Mouse (Mus musculus) liver, embryonic 11.5 days (tissue): ENCODE data around the gene Cela1. TPM values are rescaled to one million over a fixed set of nuclear protein-coding genes. Genes with fewer than 3 reads are reported as not detected.

Experiments used
- ATAC-seq: fragments of 200-750 bp; cut with Nextera tagmentation; replicated peaks from 2 replicates; pipeline ENCODE4 v1.8.0; 2017; ENCODE audit warnings: moderate number of reproducible peaks, mild to moderate bottlenecking, moderate TSS enrichment, moderate library complexity; ENCODE audit not compliant: low FRiP score
- DNase-seq: peaks from one replicate; pipeline ENCODE4 v3.0.0-alpha.2; 2017; ENCODE audit warnings: low spot score
- H3K27ac ChIP-seq: fragments of 300-500 bp; sonication (generic); 2 replicates; pipeline ENCODE4 v1.5.1; 2014; ENCODE audit warnings: mild to moderate bottlenecking, low read depth, low read length, control low read depth
- H3K27me3 ChIP-seq: fragments of 300-500 bp; sonication (generic); replicated peaks from 2 replicates; pipeline ENCODE4 v1.6.1; 2014; ENCODE audit warnings: low read length, mixed read lengths; ENCODE audit not compliant: control insufficient read depth, insufficient read depth
- H3K36me3 ChIP-seq: fragments of 300-500 bp; sonication (generic); 2 replicates; pipeline ENCODE4 v1.6.1; 2014; ENCODE audit warnings: mild to moderate bottlenecking, low read length, moderate library complexity, mixed read lengths; ENCODE audit not compliant: control insufficient read depth, insufficient read depth
- H3K4me1 ChIP-seq: fragments of 300-500 bp; sonication (generic); replicated peaks from 2 replicates; pipeline ENCODE4 v1.6.1; 2014; ENCODE audit warnings: low read length, mixed read lengths; ENCODE audit not compliant: control insufficient read depth, insufficient read depth
- H3K4me2 ChIP-seq: fragments of 300-500 bp; sonication (generic); 2 replicates; pipeline ENCODE4 v1.6.1; 2014; ENCODE audit warnings: mild to moderate bottlenecking, control low read depth, moderate library complexity
- H3K4me3 ChIP-seq: fragments of 300-500 bp; sonication (generic); 2 replicates; pipeline ENCODE4 v1.5.1; 2014; ENCODE audit warnings: low read depth, low read length, control low read depth
- H3K9ac ChIP-seq: fragments of 300-500 bp; sonication (generic); 2 replicates; pipeline ENCODE4 v1.6.1; 2014; ENCODE audit warnings: low read depth, low read length, control low read depth
- H3K9me3 ChIP-seq: fragments of 300-500 bp; sonication (generic); 2 replicates; pipeline ENCODE4 v1.6.1; 2016; ENCODE audit warnings: low read length, inconsistent platforms, mixed read lengths; ENCODE audit not compliant: control insufficient read depth
- WGBS: fragments of 180-500 bp; shearing (Covaris S2); extraction: QIAGEN DNeasy Blood & Tissue Kit; methylation state at CpG from one replicate; pipeline ENCODE4 v1.1.7; 2014; 5-methylcytosine and 5-hydroxymethylcytosine counted together
- polyA plus RNA-seq: library from polyadenylated mRNA; unstranded; fragments of >200 nt; fragmentation: Nextera tagmentation; extraction: Ambion mirVana; gene quantifications from 2 replicates; pipeline ENCODE4 v1.2.1, GENCODE M21; 2014

The Cela1 gene
- polyA plus RNA-seq, 1 experiment from 2014 or later = 13.7 TPM

GRCm38 (mm10) chr15:100635239-100635638 is 52.5 kb downstream of the Cela1 start:
- Histone ChIP-seq H3K27ac (no peak overlapping the region), H3K4me2 (peak overlapping the region; percentile 97), H3K4me1 (peaks cover 29% of the 10 kb centered on the region), H3K9ac (no peak overlapping the region), H3K9me3 (no peaks in the 10 kb centered on the region), H3K4me3 (peak overlapping the region; percentile 63; the same call in 1 of the 2 replicates), H3K27me3 (peaks cover 43% of the 10 kb centered on the region), H3K36me3 (no peaks in the 10 kb centered on the region)
- WGBS = 10% methylated on average over 9 of the region's 9 CpGs
- DNase-seq = no peak
- no peak for ATAC-seq

- H3K9me3 ChIP-seq = no peaks in the 10 kb centered on the region
- no peak overlapping the region for H3K4me2 ChIP-seq
- no peak overlapping the region for H3K9ac ChIP-seq
- WGBS = 78% methylated on average over 10 of the region's 10 CpGs
- H3K4me1 ChIP-seq = peaks cover 31% of the 10 kb centered on the region
- H3K4me3 ChIP-seq = no peak overlapping the region
- DNase-seq = no peak
- ATAC-seq = no peak
- H3K27ac ChIP-seq = no peak overlapping the region
- H3K36me3 ChIP-seq = no peaks in the 10 kb centered on the region
- H3K27me3 ChIP-seq = peaks cover 41% of the 10 kb centered on the region
These were observed 54.4 kb downstream of the Cela1 start for GRCm38 (mm10) chr15:100633341-100633740.

GRCm38 (mm10) chr15:100632323-100632722 is 55.4 kb downstream of the Cela1 start:
- 65% methylated on average over 5 of the region's 5 CpGs for WGBS
- no peak overlapping the region for H3K9ac ChIP-seq
- H3K27me3 ChIP-seq = peaks cover 31% of the 10 kb centered on the region
- no peak overlapping the region for H3K4me3 ChIP-seq
- H3K27ac ChIP-seq = no peak overlapping the region
- H3K4me1 ChIP-seq = peaks cover 35% of the 10 kb centered on the region
- DNase-seq (no peak), ATAC-seq (no peak)
- H3K36me3 ChIP-seq = no peaks in the 10 kb centered on the region
- H3K9me3 ChIP-seq = no peaks in the 10 kb centered on the region
- no peak overlapping the region for H3K4me2 ChIP-seq

- peaks cover 30% of the 10 kb centered on the region for H3K4me1 ChIP-seq
- H3K9ac ChIP-seq = no peak overlapping the region
- H3K36me3 ChIP-seq = no peaks in the 10 kb centered on the region
- no peak overlapping the region for H3K4me2 ChIP-seq
- no peak for DNase-seq
- no peaks in the 10 kb centered on the region for H3K9me3 ChIP-seq
- no peak overlapping the region for H3K27ac ChIP-seq
- H3K4me3 ChIP-seq = no peak overlapping the region
- peak; percentile 13; the same call in 1 of the 2 replicates for ATAC-seq
- WGBS = 59% methylated on average over 12 of the region's 12 CpGs
- peaks cover 24% of the 10 kb centered on the region for H3K27me3 ChIP-seq
These were observed 56.1 kb downstream of the Cela1 start for GRCm38 (mm10) chr15:100631454-100632170.

- ATAC-seq = no peak
- Histone ChIP-seq H3K4me3 (no peak overlapping the region), H3K9me3 (no peaks in the 10 kb centered on the region), H3K36me3 (no peaks in the 10 kb centered on the region), H3K27me3 (peaks cover 9% of the 10 kb centered on the region), H3K4me2 (no peak overlapping the region), H3K4me1 (peaks cover 19% of the 10 kb centered on the region), H3K9ac (no peak overlapping the region), H3K27ac (no peak overlapping the region)
- WGBS = 92% methylated on average over 3 of the region's 3 CpGs
- DNase-seq = no peak
These were observed 57.6 kb downstream of the Cela1 start for GRCm38 (mm10) chr15:100630126-100630525.

GRCm38 (mm10) chr15:100628797-100629196 is 58.9 kb downstream of the Cela1 start:
- Histone ChIP-seq H3K4me2 (no peak overlapping the region), H3K4me1 (peaks cover 19% of the 10 kb centered on the region), H3K27me3 (no peaks in the 10 kb centered on the region; the same call in 1 of the 2 replicates), H3K4me3 (no peak overlapping the region), H3K9ac (no peak overlapping the region), H3K9me3 (no peaks in the 10 kb centered on the region), H3K36me3 (no peaks in the 10 kb centered on the region), H3K27ac (no peak overlapping the region)
- DNase-seq = no peak
- 47% methylated on average over 7 of the region's 7 CpGs for WGBS
- ATAC-seq = no peak

- Histone ChIP-seq H3K4me3 (no peak overlapping the region), H3K27me3 (no peaks in the 10 kb centered on the region; the same call in 1 of the 2 replicates), H3K9me3 (no peaks in the 10 kb centered on the region), H3K27ac (peak overlapping the region; percentile 25), H3K36me3 (no peaks in the 10 kb centered on the region), H3K9ac (no peak overlapping the region), H3K4me1 (peaks cover 16% of the 10 kb centered on the region), H3K4me2 (no peak overlapping the region)
- no peak for DNase-seq
- ATAC-seq = no peak
- WGBS = 26% methylated on average over 11 of the region's 11 CpGs
These were observed 59.8 kb downstream of the Cela1 start for GRCm38 (mm10) chr15:100627774-100628370.

GRCm38 (mm10) chr15:100627287-100627686 is 60.4 kb downstream of the Cela1 start:
- no peaks in the 10 kb centered on the region for H3K36me3 ChIP-seq
- no peak overlapping the region for H3K4me2 ChIP-seq
- ATAC-seq (no peak), DNase-seq (no peak)
- H3K4me1 ChIP-seq = peaks cover 13% of the 10 kb centered on the region
- 21% methylated on average over 10 of the region's 10 CpGs for WGBS
- no peak overlapping the region for H3K9ac ChIP-seq
- H3K27me3 ChIP-seq = no peaks in the 10 kb centered on the region; the same call in 1 of the 2 replicates
- no peak overlapping the region for H3K27ac ChIP-seq
- H3K4me3 ChIP-seq = no peak overlapping the region
- no peaks in the 10 kb centered on the region for H3K9me3 ChIP-seq

GRCm38 (mm10) chr15:100624435-100624834 is 63.3 kb downstream of the Cela1 start:
- Histone ChIP-seq H3K4me1 (peaks cover 8% of the 10 kb centered on the region), H3K27ac (no peak overlapping the region), H3K9me3 (no peaks in the 10 kb centered on the region), H3K9ac (no peak overlapping the region), H3K27me3 (no peaks in the 10 kb centered on the region; the same call in 1 of the 2 replicates), H3K4me3 (no peak overlapping the region), H3K4me2 (no peak overlapping the region), H3K36me3 (peaks cover 12% of the 10 kb centered on the region)
- DNase-seq (no peak), ATAC-seq (no peak)
- 83% methylated on average over 3 of the region's 3 CpGs for WGBS
